Mouse (Mus musculus) liver, embryonic 14 days (tissue): Measurements from ENCODE around the gene Emc8. TPM values are rescaled to one million over a fixed set of nuclear protein-coding genes. Genes with fewer than 3 reads are reported as not detected.

Source experiments
- polyA plus RNA-seq: library from polyadenylated mRNA; depleted of rRNA; stranded (reverse); fragments of >200 nt; gene quantifications from 2 replicates; pipeline ENCODE4 v1.2.3, GENCODE M21; 2012; rRNA removed

The Emc8 gene
- 34.7 and 39.3 TPM in 2 replicates for polyA plus RNA-seq

GRCm38 (mm10) chr8:120668374-120668905 is at the start of gene Emc8:
Gene Emc8, minus strand, starts transcription at chr8:120668573.

GRCm38 (mm10) chr8:120667561-120668373 is 606 bp downstream of the Emc8 start, which contains the start of the genes Gm27021 and Cox4i1:
Gene Gm27021, minus strand, starts transcription at chr8:120668079.
Gene Cox4i1, plus strand, starts transcription at chr8:120668222.

GRCm38 (mm10) chr8:120647532-120647931 is 20.8 kb downstream of the Emc8 start, which contains the start of gene 1190005I06Rik:
Gene 1190005I06Rik, minus strand, starts transcription at chr8:120647632.

Other genes with a start within 250 kb of the Emc8 start
- 36.5 and 39.6 TPM in 2 replicates for gene Gins2, start 79.3 kb downstream of the Emc8 start, polyA plus RNA-seq
- 0.39 and 0.45 TPM in 2 replicates for gene 1190005I06Rik, start 20.9 kb downstream of the Emc8 start, polyA plus RNA-seq
- 0.40 and 0.85 TPM in 2 replicates for gene Gm27021, start 494 bp downstream of the Emc8 start, polyA plus RNA-seq
- 565 and 595 TPM in 2 replicates for gene Cox4i1, start 351 bp downstream of the Emc8 start, polyA plus RNA-seq
- gene Irf8, start 67.8 kb upstream of the Emc8 start, polyA plus RNA-seq = 3.1 and 4.5 TPM in 2 replicates